Mouse (Mus musculus): ENCODE results near the gene Dlg3.

- TF ChIP-seq CTCF (IDR thresholded peaks at IDR 0.05; ENCODE audit: low read depth) (no peak), EP300 (IDR thresholded peaks at IDR 0.05; ENCODE audit: low read depth) (no peak)
Observed at GRCm38 (mm10) chrX:100767885-100768626, 534 bp downstream of the Dlg3 start.

Measured in liver, embryonic 14.5 days (tissue).